Mouse (Mus musculus): ENCODE measurements around the gene Mul1. TPM values are rescaled to one million over a fixed set of nuclear protein-coding genes. Genes with fewer than 3 reads are reported as not detected.

Gene Mul1
- total RNA-seq, 2 experiments from 2014 or later = 70.6 to 72.2 TPM

Other genes with a start within 250 kb of the Mul1 start
- 10 to 100 TPM; 90.3 to 99.5 TPM for gene Hp1bp3, start 218.4 kb upstream of the Mul1 start, total RNA-seq (2021)
- under 1 TPM; 0.17 TPM for gene Sh2d5, start 184.3 kb upstream of the Mul1 start, total RNA-seq (2021)
- under 1 TPM in 1 of 2 experiments, not detected in 1; 0.17 TPM for gene Kif17, start 184.2 kb upstream of the Mul1 start, total RNA-seq (2021)
- gene Ddost, start 129.9 kb upstream of the Mul1 start, total RNA-seq (2021) = 10 to 100 TPM; 87.3 to 89.2 TPM
- gene Pink1, start 108.4 kb upstream of the Mul1 start, total RNA-seq (2021) = 100 to 1,000 TPM; 272 to 301 TPM
- 1 to 10 TPM; 4.5 to 6.7 TPM for gene Cda, start 66.7 kb upstream of the Mul1 start, total RNA-seq (2021)
- not detected for gene Fam43b, start 38.1 kb upstream of the Mul1 start, total RNA-seq (2021)
- 10 to 100 TPM in 1 of 2 experiments, 1 to 10 TPM in 1; 9.8 to 10.1 TPM for gene Camk2n1, start 19.6 kb downstream of the Mul1 start, total RNA-seq (2021)
- under 1 TPM in 1 of 2 experiments, not detected in 1; 0.07 TPM for gene Vwa5b1, start 201.2 kb downstream of the Mul1 start, total RNA-seq (2021)

Measured in heart, postnatal 10 days (tissue).